Mouse (Mus musculus) layer of hippocampus, adult 9-10 months (tissue): ENCODE measurements around the gene Aff4.
A peak's percentile ranks its signal among the peaks of the same experiment; 100 is the strongest.
"Not testable (repeated sequence)": the region's sequence is repeated elsewhere in the genome, so short reads cannot be mapped to it uniquely, and the experiment has no call there.

Source experiments
- DNase-seq: peaks from one replicate; pipeline ENCODE4 v3.0.0; 2022; ENCODE audit warnings: low spot score

Aff4 gene

DNA sequence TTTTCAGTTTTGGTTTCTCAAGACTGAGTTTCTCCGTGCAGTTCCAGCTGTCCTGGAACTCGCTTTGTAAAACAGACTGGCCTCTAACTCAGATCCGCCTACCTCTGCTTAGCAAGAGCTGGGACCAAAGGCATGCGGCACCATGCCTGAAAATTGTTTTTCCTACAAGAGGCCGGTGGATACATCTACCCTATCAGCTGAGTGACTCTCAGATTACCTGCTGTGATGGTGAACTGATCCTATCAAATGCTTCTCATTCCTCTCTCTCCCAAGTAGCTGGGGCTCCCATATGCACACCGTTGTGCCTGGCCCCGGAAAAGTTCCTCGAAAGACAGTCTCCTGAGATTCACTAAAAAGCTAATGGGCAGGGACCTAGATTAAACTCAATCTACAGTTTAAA, 12.9 kb upstream of the Aff4 start:
- DNase-seq: no peak

DNA sequence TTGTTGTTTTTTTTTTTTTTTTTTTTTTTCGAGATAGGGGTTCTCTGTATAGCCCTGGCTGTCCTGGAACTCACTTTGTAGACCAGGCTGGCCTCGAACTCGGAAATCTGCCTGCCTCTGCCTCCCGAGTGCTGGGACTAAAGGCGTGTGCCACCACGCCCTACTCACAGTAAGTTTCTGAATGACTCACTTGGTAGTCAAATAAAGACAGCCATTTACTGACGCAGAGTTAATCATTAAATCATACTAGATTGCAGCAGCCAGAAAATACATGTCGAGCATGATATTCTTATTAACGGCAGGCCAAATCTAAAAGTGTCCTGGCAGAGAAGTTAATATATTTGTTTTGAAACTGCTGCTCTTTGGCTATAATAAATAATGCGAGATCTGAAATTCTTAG, 9.6 kb upstream of the Aff4 start:
- DNase-seq: not testable (repeated sequence)

DNA sequence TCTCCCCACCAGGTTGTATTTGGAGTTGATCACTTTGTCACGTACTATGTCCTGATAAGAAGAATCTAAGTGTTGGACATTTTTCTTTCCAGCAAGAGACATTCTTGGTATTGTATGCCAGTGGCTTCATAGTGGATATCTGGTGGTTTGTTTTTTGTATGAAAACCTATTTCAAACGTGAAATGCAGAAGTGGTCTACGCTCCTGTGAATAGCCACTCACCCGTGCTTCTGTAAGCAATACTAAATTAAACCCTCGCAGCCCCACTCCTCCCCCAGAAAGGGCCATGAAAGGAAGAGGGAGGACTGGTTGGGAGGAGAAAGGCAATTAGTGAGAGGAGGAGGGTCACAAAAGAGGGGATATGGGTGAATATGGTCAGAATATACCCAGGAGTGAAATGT, 7.9 kb upstream of the Aff4 start:
- DNase-seq: no peak

DNA sequence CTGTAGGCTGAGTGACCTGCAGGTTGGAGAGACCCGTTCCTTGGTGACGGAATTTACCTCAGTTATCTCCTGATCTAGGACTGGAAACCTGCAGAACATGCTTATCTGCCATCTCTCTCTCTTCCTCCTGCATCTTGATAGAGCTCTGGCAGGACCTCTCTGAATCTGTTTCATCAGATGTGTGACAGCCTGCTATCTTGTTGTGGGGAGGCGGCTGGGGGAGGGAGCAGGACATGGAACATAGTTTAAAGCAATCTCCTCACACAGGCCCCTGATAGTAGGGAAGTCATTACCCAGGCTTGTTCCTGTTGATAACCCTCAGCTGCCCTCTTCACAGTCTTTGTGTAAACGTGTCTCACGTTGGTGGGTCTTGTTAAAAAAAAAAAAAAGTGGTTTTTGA, 5.3 kb upstream of the Aff4 start:
- peak; percentile 31 for DNase-seq

DNA sequence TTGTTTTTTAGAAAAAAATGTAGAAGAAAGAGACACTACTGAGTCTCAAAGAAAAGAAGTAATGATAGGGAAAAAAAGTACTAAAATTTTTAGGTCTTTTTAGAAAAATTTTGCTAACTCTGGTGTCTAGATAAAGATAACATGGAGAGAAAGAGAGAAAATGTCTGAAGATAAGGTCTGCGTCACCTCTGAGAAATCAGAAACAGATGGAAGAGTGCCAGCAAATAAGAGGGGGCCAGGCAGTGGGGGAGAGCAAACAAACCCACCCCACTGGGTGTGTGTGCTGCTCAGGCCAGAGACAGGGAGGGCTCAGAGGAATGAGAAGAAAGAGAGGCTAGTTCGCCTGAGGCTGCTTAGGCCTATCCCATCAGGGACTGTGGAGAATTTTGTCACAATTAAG, 4.9 kb upstream of the Aff4 start:
- no peak for DNase-seq

DNA sequence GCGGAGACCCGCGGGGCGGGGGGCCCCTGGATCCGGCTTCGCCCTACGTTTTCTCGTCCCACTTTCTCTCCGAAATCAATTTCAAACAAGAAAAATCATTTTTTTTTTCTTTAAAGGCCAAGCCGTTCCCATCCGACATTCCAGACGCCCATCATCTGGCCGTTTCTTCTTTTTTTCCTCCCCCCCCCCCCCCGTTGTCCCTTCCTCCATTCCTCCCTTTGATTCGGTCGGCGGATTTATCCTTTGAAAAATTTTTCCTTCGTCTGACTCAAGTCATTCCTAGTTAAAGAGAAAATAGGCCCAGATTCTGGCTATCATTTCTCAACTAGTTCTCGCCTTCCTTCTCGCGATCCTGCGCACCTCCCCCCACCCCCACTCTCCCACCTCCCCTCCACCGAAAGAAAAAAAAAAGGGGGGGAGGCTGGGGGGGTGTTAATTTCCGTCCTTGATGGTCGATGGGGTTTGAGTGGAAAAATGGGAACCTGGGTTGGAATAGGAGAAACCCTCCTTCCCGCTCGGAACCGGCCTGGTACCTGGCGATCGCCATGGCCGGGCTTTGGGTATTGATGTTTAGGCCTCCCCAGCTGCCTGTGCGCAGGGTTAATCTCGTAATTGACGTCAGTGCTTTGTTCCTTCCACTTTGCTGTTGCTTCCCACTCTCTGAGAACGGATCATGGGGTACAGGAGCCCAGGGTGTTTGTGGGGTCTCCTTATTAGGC, 750 bp downstream of the Aff4 start:
- DNase-seq: no peak

DNA sequence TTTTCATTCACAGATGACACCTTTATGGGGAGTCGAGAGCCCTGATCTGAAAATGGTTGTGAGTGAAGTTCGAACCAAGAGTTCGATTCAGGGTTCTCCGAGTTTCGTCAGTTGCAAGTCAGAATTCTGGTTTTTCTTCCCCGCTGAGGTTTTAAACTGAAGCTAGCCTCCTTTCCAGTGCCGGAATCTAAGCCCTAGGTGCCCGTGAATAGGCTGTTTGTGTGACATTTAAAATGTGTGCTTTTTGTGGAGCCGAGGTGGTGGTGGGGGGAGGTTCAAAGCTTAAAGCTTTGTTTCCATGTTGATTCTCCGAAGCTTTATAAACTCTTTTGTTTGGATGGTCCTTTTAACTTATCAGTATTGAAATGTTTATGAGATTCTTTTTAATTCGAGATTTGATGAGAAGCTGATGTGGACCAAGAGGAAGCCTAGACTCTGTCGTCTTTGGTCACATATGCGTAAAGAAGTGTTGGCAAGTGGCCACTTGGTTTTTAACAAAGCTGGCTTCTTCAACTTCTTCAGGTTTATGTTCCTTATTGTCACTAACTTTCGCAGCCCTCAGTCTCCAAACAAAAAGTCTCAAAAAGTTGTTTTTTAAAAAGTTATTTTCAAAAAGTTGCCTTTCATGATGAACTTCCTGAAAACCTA, 1.4 kb downstream of the Aff4 start:
- no peak for DNase-seq

DNA sequence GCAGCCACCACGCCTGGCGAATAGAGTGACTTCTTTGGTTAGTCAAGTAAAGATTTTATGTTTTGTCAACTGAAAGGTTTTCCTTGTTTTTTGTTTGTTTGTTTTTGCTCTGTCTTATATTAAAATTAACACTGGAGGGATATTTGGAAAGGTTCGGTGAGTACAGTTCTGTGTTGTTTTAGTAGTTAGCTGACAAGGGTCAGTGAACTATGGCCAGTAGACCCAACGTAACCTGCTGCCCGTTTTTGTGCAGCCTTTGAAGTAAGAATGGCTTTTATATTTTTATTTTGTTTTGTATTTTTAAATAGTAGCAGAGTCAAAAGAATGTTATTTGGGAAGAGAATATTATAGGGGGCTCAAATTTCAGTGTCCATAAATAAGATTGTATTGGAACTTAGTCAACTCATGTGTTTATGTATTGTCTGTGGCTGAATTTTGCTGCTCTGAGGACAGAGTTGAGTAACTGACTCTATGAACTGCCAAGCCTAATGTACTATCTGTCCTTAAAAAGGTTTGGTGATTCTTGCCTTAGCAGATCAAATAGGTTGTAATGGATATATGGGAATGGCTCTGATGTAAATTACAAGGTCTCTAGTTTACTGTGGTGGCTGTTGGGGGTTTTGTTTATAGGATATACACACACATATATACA, 8.0 kb downstream of the Aff4 start:
- no peak for DNase-seq

DNA sequence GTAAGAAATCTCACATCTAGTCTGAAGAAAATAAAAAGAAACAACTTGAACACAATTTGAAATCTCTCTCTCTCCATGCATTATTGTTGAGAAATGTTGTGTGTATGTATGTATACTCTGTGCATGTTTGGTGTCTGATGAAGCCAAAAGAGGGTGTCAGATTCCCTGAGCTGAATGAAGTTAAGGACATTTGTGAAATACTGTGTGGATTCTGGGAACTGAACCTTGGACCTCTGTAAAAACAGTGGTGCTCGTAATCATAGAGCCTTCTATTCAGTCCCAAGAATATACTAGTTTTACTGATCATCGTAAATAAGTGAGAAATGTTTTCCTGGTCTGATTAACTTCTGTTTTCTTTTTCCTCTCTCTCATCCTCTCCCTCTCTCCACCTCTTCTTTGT, 16.4 kb downstream of the Aff4 start:
- DNase-seq: no peak

DNA sequence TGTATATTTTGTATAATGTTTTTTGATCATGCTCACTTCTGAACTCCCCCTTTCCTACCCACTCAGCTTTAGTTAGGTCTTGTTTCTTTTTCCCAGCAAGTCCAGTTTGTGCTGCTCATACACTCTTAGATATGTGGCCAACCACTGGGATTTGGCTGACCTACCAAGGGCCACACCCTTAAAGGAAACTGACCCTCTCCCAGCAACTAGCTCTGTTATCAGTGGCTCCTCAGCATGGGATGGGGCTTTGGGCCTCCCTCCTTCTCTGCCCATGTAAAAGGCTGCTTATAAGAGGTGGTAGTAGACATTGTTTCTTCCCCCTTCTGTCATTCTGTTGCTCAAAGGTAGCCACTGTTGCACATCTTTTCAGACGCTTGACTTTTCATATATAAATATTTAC, 28.3 kb downstream of the Aff4 start:
- no peak for DNase-seq

DNA sequence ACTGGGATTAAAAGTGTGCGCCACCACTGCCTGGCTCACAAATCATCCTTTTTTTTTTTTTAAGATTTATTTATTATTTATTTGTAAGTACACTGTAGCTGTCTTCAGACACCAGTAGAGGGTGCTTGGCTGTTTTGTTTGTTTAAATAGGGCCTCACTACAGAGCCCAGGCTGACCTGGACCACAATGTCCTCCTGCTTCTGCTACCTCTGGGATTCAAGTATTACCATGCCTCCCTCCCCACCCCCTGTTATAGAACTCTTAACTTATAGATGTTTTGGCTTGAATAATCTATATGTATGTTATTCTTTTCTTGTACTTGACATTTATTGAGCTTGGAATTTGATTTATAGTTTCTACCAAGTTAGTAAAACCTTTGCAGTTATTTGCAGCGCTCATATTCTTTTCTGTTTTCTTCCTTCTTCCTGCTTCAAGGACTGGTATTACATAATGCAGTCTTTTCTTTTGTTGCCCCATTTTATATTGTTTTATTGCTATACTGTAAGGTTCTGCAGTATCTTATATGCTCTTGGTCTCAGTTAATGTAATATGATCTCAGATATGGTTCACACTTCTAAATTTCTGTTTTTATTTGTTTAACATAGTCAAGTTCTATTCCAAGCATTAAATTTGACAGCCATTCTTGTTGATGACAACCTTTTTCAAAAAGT, 33.3 kb downstream of the Aff4 start:
- no peak for DNase-seq

DNA sequence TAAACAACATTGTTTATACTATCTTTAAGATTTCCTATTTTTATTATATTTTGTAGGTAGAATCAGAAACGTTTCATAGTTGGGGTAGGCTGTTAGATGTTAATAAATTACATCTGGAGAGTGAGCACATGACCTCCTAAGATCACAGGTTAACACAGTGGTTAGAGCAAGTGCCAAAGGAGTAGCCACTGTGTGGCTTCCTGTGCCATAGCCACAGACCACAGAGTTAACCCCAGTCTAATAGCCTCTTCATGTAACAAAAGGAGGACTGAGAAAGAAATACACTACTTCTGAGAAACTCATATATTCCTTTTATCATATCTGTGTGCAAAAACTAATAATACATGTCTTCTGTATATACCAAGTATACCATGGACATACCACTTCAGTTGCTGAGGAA, 43.2 kb downstream of the Aff4 start:
- DNase-seq: no peak

DNA sequence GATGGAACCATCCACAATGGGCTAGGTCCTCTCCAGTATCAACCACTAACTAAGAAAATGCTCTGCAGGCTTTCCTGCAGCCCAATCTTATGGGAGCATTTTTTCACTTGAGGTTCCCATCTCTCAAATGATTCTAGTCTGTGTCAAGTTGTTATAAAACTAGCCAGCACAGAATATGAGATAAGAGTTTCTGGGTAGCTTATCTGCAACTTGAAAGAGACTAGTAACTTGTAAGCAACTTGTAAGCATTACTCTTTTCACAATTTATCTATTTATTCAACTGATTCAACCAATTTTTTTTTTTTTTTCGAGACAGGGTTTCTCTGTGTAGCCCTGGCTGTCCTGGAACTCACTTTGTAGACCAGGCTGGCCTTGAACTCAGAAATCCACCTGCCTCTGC, 53.0 kb downstream of the Aff4 start:
- DNase-seq: no peak

DNA sequence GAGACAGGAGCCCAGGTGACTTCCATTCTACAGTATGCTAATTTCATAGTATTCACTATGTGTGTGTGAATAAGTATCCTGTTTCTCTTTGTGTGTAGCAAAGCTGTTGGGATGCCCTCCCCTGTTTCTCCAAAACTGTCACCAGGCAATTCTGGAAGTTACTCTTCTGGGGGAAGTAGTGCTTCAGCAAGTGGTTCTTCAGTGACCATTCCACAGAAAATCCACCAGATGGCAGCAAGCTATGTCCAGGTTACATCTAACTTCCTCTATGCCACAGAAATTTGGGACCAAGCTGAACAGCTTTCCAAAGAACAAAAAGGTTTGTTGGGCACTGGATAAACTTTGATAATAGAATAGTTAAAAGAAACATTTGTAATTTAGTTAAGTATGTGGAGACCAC, 61.1 kb downstream of the Aff4 start:
- no peak for DNase-seq

DNA sequence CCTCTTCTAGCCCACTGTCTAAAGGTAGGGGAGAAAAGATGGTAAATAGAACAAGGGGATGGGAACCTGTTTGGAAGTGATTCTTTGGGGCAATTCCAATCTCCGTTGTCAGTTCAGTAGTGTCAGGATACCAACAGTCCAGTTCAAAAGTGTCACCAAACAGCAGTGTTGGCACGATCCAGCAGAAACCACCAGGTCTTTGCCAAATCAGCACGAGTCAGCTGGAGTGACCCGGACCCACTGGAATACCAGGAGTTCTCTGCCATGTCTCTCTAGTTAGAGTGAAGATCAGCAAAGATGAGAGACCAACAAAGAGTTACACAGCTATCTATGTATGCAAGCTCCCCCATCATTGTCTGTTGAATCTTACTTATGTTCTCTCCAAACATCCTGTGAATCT, 63.2 kb downstream of the Aff4 start:
- no peak for DNase-seq

DNA sequence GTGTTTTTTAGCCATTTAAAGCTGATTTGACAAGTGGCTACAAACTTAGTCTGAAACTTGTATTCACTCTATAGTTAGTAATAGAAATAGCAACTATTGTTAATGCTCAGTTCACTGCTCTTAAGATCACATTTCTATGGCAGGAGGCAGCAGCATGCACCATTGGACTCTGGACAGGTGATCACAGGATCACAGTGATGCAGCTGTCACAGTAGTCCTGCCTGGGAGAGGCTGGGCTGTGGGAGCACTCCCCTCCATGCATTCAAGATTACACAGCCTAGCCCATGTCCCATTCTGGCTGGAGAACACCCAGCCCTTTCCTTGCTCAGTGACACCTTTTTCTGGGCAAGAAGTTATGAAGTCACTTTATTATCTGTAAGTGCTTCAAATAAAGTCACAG, 67.4 kb downstream of the Aff4 start:
- DNase-seq: no peak

DNA sequence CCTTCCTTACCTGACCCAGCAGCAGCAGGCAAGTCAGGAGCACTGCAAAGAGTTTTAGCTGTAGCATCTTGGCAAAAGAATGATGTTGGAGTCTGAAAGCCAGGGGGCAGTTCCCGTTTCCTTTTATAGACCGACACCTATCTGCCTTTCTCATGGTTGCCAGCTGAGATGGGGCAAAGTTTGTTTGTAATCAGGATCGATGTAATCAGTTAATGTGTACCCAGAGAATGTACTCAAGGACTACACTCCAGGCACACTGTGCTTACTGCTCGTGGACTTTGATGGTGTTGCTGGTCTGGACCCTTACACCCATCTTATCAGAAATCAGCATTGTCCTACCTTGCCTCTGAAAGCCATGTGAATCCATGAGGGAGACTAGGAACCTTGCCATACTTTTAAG, 72.4 kb downstream of the Aff4 start, which contains the start of gene Leap2:
Gene Leap2, minus strand, starts transcription at position 135 of the 400 bp plus-strand sequence.
- DNase-seq: no peak

DNA sequence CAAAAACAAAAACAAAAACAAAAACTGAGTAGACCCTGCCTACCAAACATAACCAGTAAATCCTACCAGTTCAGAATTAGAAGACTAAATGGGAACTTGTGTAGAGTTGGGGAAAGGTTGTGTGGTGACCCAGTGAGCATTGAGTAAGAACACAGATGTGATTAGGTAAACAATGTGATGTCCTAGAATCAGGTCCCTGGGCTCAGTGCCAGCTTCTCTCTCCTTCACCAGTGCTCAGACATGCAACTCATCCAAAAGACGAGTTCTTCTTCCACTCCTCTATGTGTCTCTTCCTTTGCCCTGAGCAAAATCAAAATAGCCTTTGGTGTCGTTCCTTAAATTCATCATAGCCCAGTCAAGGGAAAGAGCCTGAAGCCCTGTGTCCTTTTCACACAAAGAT, 74.2 kb downstream of the Aff4 start:
- DNase-seq: no peak

DNA sequence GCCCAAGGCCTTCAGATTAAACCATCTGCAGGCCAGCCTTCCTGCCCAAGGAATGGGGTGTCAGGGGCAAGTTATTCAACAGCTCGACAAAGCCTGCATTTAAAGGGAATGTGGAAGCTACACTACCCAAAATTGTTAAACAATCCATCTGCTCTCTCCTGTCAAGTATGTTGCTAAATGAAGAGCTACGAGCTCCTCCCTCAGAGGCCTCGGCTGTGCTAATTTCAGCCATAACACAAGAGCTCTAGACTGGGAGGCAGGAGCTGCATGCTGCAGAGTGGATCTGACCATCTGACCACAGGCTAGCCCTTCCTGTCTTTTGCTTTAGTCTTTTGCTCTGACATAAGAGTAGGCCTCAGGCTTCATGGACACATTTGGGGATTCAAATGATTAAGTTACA, 74.6 kb downstream of the Aff4 start:
- DNase-seq: no peak

DNA sequence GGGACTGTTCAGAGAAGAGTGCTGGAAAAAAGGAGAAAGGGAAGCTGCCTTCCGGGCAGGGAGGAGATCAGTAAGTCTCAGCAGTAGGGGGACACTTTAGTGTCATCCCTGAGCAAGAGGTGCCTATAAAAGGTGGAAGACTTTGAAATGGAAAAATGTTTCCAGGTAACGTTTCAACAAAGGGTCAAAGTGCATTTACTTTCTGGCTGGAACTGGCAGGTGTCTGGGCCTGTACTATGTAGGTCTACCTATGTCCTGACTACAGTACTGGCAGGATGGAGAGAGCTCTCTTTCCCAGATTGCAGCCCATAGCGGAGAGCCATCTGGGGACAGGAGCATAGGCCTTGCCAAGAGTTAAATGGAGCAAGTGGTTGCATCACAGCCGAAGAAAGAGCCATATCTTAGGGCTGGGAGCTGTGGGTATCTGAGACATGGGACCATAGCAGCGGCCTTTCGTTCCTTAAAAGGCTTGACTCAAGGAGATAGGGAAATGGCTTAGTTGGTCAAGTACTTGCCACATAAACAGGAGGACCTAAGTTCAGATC, 75.2 kb downstream of the Aff4 start:
- DNase-seq: no peak

DNA sequence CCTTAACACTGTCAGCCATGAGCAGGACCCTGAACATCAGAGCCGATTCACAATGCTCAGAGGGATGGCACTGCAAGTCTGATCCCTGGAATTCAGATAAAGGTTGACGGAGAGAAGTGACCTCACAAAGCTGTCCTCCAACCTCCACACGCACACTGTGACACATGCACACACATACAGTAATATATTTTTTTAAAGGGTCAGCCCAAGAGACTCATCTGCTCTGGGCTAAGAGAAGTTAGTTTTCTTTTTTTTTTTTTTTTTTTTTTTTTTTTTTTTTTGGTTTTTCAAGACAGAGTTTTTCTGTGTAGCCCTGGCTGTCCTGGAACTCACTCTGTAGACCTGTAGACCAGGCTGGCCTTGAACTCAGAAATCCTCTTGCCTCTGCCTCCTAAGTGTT, 76.3 kb downstream of the Aff4 start:
- not testable (repeated sequence) for DNase-seq

DNA sequence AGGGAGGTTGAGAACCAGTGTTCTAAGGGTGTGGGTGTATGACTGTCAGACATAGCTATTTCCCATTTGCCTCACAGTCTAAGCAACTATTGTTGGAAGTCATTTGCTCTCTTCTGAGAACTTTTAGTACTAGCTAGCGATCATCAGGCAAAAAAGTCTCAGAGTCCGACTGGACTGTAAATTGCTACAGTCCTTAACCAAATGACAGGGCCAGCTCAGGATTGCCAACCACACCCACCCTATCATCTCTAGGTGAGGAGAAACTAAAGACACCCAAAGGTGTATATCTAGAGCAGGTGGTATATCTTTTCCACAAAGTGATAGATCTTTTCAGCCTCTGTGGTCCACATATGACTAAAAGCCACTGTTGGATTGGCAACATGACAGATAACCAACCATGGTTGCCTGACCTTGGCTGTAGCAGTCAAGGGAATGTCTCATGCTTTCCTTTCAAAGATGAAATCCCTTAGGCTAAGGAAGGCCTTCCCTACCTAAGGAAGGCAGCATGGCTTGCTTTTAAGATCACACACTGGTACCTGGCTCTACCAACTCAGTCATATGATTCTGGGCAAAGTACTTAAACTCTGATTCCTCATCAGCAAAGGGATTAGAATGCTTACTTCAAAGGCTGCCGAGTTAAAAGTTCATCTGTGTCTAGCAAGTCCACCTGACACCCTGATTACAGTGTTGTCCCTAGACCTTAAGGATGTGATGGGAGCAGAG, 77.5 kb downstream of the Aff4 start:
- DNase-seq: no peak
